Mouse (Mus musculus) thymus, postnatal 25 days (tissue): Measurements from ENCODE around the gene Eif3l.

Experiments
- DNase-seq: peaks from one replicate; pipeline ENCODE4 v3.0.0; 2022

Eif3l gene

GRCm38 (mm10) chr15:79124331-79124875, 49.4 kb downstream of the Eif3l start:
- no peak for DNase-seq

GRCm38 (mm10) chr15:79126217-79126932, 51.4 kb downstream of the Eif3l start:
- DNase-seq = peak; percentile 58

- DNase-seq = no peak
Observed at GRCm38 (mm10) chr15:79127101-79127500, 52.1 kb downstream of the Eif3l start.

GRCm38 (mm10) chr15:79128208-79128607, 53.2 kb downstream of the Eif3l start:
- no peak for DNase-seq

GRCm38 (mm10) chr15:79129311-79129710, 54.3 kb downstream of the Eif3l start:
- no peak for DNase-seq

- DNase-seq = no peak
Observed at GRCm38 (mm10) chr15:79130782-79131181, 55.8 kb downstream of the Eif3l start.

GRCm38 (mm10) chr15:79131442-79131841, 56.5 kb downstream of the Eif3l start:
- no peak for DNase-seq

DNA sequence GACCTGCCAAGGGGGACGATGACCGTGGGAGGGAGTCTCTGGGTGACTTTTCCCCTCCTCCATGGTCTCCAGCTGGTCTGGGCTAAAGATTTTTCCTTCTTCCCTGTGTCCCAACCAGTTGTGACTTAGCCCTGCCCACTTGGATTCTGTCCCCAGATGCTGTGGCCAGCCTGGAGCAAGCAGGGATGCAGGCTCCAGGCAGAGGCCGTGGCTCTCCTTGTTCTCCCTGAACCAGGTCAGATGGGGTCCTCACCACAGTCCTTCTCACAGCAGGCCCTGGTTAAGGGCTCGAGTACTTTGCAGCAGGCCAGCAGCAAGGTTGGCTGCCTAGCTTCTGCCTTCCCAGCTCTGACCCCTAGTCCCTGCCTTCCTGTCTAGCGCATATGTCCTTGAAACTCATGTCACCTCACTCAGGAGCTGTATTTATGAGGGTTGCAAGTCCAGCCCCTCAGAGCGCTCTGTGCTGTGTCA, 58.2 kb downstream of the Eif3l start:
- DNase-seq = no peak

GRCm38 (mm10) chr15:79134496-79135270, 59.7 kb downstream of the Eif3l start:
- DNase-seq = no peak

DNA sequence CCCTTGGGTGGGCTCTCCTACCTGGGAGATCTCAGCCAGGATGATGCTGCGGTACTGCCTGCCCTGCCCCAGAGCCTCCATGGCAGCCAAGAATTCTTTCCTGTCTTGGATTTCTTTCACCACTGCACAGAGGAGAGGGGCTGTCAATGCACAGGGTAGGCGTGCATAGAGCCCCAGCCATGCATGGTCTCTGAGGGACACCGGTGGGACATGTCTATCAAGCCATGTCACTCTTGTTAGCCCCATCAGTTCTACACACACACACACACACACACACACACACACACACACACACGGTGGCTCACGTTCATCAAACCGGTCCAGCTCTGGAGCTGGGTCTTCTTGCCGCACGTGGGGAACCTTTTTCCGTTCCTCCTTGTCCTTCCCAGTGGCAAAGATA, 60.4 kb downstream of the Eif3l start:
- no peak for DNase-seq

DNA sequence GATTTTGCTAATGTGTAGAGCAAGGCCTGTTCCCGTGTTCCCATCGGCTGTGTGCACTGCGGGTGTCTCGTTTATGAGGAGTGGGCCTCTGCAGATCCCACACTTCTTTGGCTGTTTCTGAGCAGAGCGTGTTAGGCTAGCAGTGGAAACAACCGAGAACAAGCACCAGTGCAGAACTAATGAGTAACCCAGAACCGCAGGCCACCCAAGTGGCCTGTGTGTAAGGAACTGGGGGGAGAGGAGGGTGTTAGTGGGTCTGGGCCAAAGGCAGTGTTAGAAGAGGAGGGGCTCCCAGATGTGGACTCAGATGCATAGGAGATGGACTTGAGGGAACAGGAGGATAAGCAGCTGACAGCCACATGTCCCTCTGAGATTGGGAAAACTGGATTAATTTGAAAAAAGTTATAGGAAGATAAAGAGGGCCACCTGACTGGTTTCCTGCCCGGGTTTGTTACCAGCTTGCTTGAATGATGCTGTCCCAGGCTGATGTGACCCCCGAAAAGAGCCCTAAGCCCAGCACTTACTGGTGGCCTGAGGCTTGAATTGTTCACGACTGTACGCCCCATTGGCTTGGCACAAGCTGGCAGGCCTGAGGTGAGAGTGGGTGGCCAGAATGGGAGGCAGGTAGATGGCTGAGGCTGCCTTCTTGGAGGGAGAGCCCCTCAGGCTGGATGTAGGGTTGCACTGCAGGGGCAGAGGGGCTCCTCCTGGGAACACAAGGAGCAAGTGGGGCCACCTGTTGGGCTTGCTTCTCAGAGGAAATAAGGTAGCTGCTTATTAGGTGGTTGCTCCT, 61.0 kb downstream of the Eif3l start:
- no peak for DNase-seq

- no peak for DNase-seq
Observed at GRCm38 (mm10) chr15:79139640-79140039, 64.7 kb downstream of the Eif3l start.

DNA sequence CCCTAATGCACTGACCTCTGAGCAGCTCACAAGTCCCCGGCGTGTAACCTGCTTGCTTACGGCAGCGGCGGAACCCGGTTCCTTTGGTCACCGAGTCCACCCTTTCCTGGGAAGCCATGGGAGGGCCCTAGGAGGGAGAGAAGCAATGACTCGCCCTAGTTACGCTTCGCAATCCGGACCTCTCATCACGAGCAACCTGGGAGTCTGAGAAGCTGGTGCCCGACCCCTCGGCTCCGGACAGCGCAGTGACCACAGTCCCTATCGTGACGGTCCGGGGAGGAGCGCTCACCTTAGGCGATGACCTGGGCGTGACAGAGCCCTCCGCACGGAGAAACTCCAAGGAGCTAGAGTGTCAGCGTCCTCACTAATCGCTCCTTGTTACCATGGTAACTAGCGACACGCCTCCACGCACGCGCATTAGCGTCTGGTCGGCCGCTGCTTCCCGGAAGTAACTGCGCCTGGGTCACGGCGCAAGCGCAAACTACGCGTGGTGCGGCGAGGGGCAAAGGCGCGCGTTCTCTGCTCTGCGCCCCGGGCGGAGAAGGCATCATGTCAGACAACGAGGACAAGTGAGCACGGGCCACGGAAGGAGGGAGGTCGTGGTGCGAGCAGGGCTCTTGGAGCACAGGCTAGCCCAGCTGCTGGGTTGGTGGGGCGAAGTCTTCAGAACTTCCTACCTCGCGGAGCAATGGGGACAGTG, 66.0 kb downstream of the Eif3l start, which contains the start of the genes Polr2f and 1700088E04Rik:
TSS of gene Polr2f (plus strand) at position 144 of the 700 bp plus-strand sequence.
TSS of gene 1700088E04Rik (minus strand) at position 388 of the 700 bp plus-strand sequence.
- peak; percentile 95 for DNase-seq

- DNase-seq = no peak
Observed at GRCm38 (mm10) chr15:79141566-79141917, 66.6 kb downstream of the Eif3l start.

GRCm38 (mm10) chr15:79143316-79143715, 68.3 kb downstream of the Eif3l start:
- no peak for DNase-seq
